Mouse (Mus musculus): ENCODE measurements around the gene Fblim1. TPM values are rescaled to one million over a fixed set of nuclear protein-coding genes. Genes with fewer than 3 reads are reported as not detected.

Fblim1 gene
- polyA plus RNA-seq, 1 experiment from 2014 or later = 68.1 TPM

GRCm38 (mm10) chr4:141591547-141591946 is 14.3 kb downstream of the Fblim1 start:
- Histone ChIP-seq H3K27me3 (replicated peaks; ENCODE audit: low read depth, poor library complexity, severe bottlenecking) (no peaks in the 10 kb centered on the region), H3K36me3 (replicated peaks) (peaks cover 87% of the 10 kb centered on the region), H3K27ac (replicated peaks) (no peak overlapping the region), H3K4me1 (0 out of 2 replicates have a peak, but pooled peaks cover 3% of the 10 kb centered on the region), H3K9me3 (no peaks in the 10 kb centered on the region), H3K4me3 (no peak overlapping the region)
- 24% methylated on average over 3 of the region's 3 CpGs for WGBS
- DNase-seq (ENCODE audit: low spot score) = peak; percentile 50

DNA sequence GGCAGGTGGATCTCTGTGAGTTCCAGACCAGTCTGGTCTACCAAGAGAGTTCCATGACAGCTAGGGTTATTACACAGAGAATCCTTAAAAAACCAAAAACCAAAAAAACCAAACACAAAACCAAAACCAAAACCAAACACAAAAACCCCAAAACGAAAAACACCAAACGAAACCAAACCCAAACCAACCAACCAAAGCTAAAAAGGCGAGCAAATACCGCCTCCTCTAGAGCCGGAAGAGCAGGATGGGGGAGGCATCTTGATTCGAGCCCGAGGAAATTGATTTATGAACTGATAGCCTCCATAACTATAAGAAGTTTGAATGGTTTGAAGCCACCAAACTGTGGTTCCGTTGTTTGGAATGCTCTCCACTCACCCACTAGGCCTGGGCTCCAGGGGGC is 22.0 kb downstream of the Fblim1 start:
- WGBS = 93% methylated on average over 8 of the region's 8 CpGs
- Histone ChIP-seq H3K4me1 (no peaks in the 10 kb centered on the region), H3K27ac (replicated peaks) (no peak overlapping the region)

GRCm38 (mm10) chr4:141581051-141581450 is 24.8 kb downstream of the Fblim1 start:
- Histone ChIP-seq H3K9me3 (no peaks in the 10 kb centered on the region), H3K36me3 (replicated peaks) (peaks cover 96% of the 10 kb centered on the region), H3K4me3 (no peak overlapping the region), H3K27ac (replicated peaks) (no peak overlapping the region), H3K4me1 (no peaks in the 10 kb centered on the region), H3K27me3 (replicated peaks; ENCODE audit: low read depth, poor library complexity, severe bottlenecking) (no peaks in the 10 kb centered on the region)
- WGBS = 92% methylated on average over 13 of the region's 13 CpGs
- DNase-seq (ENCODE audit: low spot score) = no peak

More for the DNA sequence above, 22.0 kb downstream of the Fblim1 start:
- Histone ChIP-seq H3K9me3 (no peaks in the 10 kb centered on the region), H3K4me3 (no peak overlapping the region), H3K27me3 (replicated peaks; ENCODE audit: low read depth, poor library complexity, severe bottlenecking) (no peaks in the 10 kb centered on the region), H3K36me3 (replicated peaks) (peaks cover 95% of the 10 kb centered on the region)
- DNase-seq (ENCODE audit: low spot score) = no peak

- Histone ChIP-seq H3K36me3 (replicated peaks) (peaks cover 76% of the 10 kb centered on the region), H3K27ac (replicated peaks) (no peak overlapping the region), H3K9me3 (no peaks in the 10 kb centered on the region), H3K4me3 (no peak overlapping the region), H3K27me3 (replicated peaks; ENCODE audit: low read depth, poor library complexity, severe bottlenecking) (no peaks in the 10 kb centered on the region; the same call in 1 of the 2 replicates), H3K4me1 (0 out of 2 replicates have a peak, but pooled peaks cover 7% of the 10 kb centered on the region)
- no peak for DNase-seq (ENCODE audit: low spot score)
- 93% methylated on average over 3 of the region's 3 CpGs for WGBS
Measured at GRCm38 (mm10) chr4:141578833-141579232, 27.1 kb downstream of the Fblim1 start.

DNA sequence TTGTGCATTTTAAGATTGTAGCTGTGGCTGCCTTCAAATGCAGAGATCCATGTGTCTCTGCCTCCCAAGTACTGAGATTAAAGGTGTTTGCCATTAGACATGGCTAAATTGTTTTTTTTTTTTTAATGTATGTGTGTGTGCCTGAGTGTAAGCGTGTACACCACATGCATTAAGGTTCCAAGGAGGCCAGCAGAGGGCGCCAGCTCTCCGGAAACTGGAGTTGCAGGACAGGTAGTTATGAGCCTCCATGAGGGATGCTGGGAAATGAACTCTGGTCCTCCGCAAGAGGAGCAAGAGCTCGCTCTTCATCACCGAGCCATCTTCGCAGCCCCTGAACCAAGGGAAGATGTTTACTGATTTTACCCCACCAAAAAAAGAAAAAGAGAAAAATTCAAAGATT is 29.0 kb downstream of the Fblim1 start:
- no peak overlapping the region for H3K4me3 ChIP-seq
- no peak overlapping the region for H3K27ac ChIP-seq (replicated peaks)
- 95% methylated on average over 7 of the region's 7 CpGs for WGBS
- H3K36me3 ChIP-seq (replicated peaks) = peaks cover 56% of the 10 kb centered on the region
- H3K4me1 ChIP-seq = peaks cover 14% of the 10 kb centered on the region; the same call in 1 of the 2 replicates
- H3K9me3 ChIP-seq = no peaks in the 10 kb centered on the region
- no peaks in the 10 kb centered on the region; the same call in 1 of the 2 replicates for H3K27me3 ChIP-seq (replicated peaks; ENCODE audit: low read depth, poor library complexity, severe bottlenecking)
- DNase-seq (ENCODE audit: low spot score) = peak; percentile 32

DNA sequence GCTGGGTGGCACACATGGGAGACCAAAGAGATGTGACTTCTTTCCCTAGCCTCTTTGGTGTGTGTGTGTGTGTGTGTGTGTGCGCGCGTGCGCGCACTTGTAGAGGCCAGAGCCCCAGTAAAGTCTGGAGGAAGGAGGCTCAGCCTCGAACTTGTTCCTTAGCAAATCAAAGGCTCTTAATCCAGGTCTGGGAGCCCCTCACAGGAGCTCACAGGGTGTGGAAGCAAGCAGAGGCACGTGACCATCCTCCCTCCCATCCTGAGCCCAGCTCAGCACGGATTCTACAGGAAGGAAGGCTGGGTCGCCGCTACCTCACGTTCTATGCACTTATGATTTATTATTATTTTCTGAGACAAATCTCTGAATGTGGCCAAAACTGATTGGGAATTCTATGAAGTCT is 29.5 kb downstream of the Fblim1 start:
- Histone ChIP-seq H3K27ac (replicated peaks) (no peak overlapping the region), H3K36me3 (replicated peaks) (peaks cover 53% of the 10 kb centered on the region), H3K4me3 (no peak overlapping the region), H3K9me3 (no peaks in the 10 kb centered on the region), H3K27me3 (replicated peaks; ENCODE audit: low read depth, poor library complexity, severe bottlenecking) (no peaks in the 10 kb centered on the region; the same call in 1 of the 2 replicates), H3K4me1 (peaks cover 15% of the 10 kb centered on the region; the same call in 1 of the 2 replicates)
- 82% methylated on average over 11 of the region's 11 CpGs for WGBS
- DNase-seq (ENCODE audit: low spot score) = no peak

DNA sequence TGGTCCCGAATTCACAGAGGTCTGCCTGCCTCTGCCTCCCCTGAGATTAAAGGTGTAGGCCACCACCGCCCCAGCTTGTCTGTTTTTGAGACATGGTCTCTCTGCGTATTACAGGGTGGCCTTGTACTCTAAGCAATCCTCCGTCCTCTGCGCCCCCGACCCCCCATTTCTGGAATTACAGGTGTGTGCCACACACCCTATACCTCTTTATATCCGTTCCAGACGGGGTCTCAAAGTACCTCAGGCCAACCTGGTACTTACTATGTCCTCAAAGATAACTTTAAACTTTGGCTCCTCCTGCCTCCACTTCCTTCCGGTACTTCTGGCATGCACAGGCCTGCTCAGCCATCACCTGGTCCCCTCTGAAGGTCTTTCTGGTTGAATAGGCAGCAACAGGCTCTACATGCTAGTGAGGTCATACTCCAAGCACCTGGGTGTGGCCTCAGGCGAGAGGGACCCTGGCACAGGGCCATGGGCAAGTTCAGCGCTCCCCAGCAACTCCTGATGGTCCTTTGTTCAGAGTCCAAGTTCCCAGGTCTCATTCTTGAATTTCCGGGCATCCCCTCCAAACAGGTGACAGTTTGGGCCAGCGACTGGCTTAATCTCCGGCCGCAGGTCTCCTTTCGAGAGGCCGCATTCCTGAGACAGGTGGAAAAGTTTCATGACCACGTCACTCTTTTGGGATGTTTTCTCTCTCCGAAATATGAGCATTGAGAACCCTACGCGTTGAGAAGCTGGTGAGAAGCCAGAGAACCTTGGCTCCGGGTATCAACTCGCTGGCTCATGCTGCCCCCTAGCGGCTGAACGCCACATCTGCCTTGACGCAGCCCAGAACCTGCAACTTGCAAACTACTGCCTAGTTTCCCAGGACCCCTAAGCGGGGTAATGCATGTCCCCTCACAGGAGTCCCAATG is 30.9 kb downstream of the Fblim1 start:
- WGBS = 43% methylated on average over 27 of the region's 27 CpGs
- no peak overlapping the region for H3K4me3 ChIP-seq
- DNase-seq (ENCODE audit: low spot score) = peak; percentile 86
- H3K4me1 ChIP-seq = peaks cover 17% of the 10 kb centered on the region
- H3K27me3 ChIP-seq (replicated peaks; ENCODE audit: low read depth, poor library complexity, severe bottlenecking) = no peaks in the 10 kb centered on the region; the same call in 1 of the 2 replicates
- no peak overlapping the region for H3K27ac ChIP-seq (replicated peaks)
- no peaks in the 10 kb centered on the region for H3K9me3 ChIP-seq
- peaks cover 39% of the 10 kb centered on the region for H3K36me3 ChIP-seq (replicated peaks)

GRCm38 (mm10) chr4:141573359-141573966 is 32.4 kb downstream of the Fblim1 start:
- Histone ChIP-seq H3K27ac (replicated peaks) (no peak overlapping the region), H3K36me3 (replicated peaks) (peaks cover 24% of the 10 kb centered on the region), H3K4me3 (no peak overlapping the region), H3K27me3 (replicated peaks; ENCODE audit: low read depth, poor library complexity, severe bottlenecking) (no peaks in the 10 kb centered on the region; the same call in 1 of the 2 replicates), H3K9me3 (no peaks in the 10 kb centered on the region), H3K4me1 (peaks cover 17% of the 10 kb centered on the region)
- WGBS = 76% methylated on average over 6 of the region's 6 CpGs
- no peak for DNase-seq (ENCODE audit: low spot score)

DNA sequence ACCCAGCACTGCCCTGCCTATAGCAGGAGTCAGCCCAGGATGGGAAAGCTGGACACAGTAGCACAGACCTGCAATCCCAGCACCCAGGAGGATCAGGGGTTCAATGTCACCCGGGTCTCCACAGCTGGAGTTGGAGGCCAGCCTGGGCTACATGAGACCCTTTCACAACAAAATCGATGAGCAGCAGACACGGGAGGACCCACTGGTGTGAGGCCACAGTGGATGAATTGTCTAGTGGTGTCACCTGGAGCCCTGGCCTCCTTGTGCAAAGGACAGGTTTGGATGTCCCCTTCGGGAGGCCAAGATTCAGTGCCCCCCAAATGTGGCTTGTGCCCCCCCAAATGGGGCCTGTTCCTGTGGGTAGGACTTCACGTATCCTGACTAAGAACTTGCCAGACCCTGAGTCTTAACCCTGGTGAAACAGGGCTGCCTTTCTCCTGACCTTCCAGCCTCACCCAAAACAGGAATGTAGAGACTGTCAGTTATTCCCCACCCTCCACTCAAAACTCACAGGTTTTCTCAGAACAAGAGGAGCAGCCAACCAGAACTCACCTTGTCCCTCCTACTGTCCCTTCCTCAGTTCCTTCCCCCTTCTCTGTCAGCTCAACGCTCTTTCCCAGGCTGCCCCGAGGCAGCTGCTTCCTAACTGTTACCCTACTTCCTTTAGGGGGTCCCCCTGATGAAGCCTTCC is 33.1 kb downstream of the Fblim1 start:
- WGBS = 76% methylated on average over 7 of the region's 7 CpGs
- no peak for DNase-seq (ENCODE audit: low spot score)
- Histone ChIP-seq H3K4me3 (no peak overlapping the region), H3K9me3 (no peaks in the 10 kb centered on the region), H3K36me3 (replicated peaks) (peaks cover 17% of the 10 kb centered on the region), H3K27me3 (replicated peaks; ENCODE audit: low read depth, poor library complexity, severe bottlenecking) (no peaks in the 10 kb centered on the region; the same call in 1 of the 2 replicates), H3K27ac (replicated peaks) (no peak overlapping the region), H3K4me1 (peaks cover 17% of the 10 kb centered on the region)

- H3K27me3 ChIP-seq (replicated peaks; ENCODE audit: low read depth, poor library complexity, severe bottlenecking) = no peaks in the 10 kb centered on the region; the same call in 1 of the 2 replicates
- 77% methylated on average over 10 of the region's 10 CpGs for WGBS
- no peak overlapping the region for H3K4me3 ChIP-seq
- no peaks in the 10 kb centered on the region for H3K9me3 ChIP-seq
- DNase-seq (ENCODE audit: low spot score) = no peak
- H3K36me3 ChIP-seq (replicated peaks) = peaks cover 8% of the 10 kb centered on the region
- H3K4me1 ChIP-seq = peaks cover 17% of the 10 kb centered on the region
- no peak overlapping the region for H3K27ac ChIP-seq (replicated peaks)
Measured at GRCm38 (mm10) chr4:141571934-141572333, 34.0 kb downstream of the Fblim1 start.

- Histone ChIP-seq H3K4me3 (no peak overlapping the region), H3K27me3 (replicated peaks; ENCODE audit: low read depth, poor library complexity, severe bottlenecking) (no peaks in the 10 kb centered on the region; the same call in 1 of the 2 replicates), H3K9me3 (no peaks in the 10 kb centered on the region), H3K27ac (replicated peaks) (no peak overlapping the region), H3K36me3 (replicated peaks) (peaks cover 2% of the 10 kb centered on the region), H3K4me1 (peaks cover 17% of the 10 kb centered on the region)
- no peak for DNase-seq (ENCODE audit: low spot score)
- WGBS = 60% methylated on average over 6 of the region's 6 CpGs
Measured at GRCm38 (mm10) chr4:141571337-141571739, 34.6 kb downstream of the Fblim1 start.

GRCm38 (mm10) chr4:141570821-141571220 is 35.1 kb downstream of the Fblim1 start:
- H3K4me1 ChIP-seq = peaks cover 17% of the 10 kb centered on the region
- 78% methylated on average over 1 of the region's 1 CpGs for WGBS
- DNase-seq (ENCODE audit: low spot score) = no peak
- H3K27me3 ChIP-seq (replicated peaks; ENCODE audit: low read depth, poor library complexity, severe bottlenecking) = no peaks in the 10 kb centered on the region; the same call in 1 of the 2 replicates
- no peaks in the 10 kb centered on the region for H3K36me3 ChIP-seq (replicated peaks)
- no peak overlapping the region for H3K4me3 ChIP-seq
- H3K9me3 ChIP-seq = no peaks in the 10 kb centered on the region
- no peak overlapping the region for H3K27ac ChIP-seq (replicated peaks)
